Mouse (Mus musculus): ENCODE data around the gene Pold4.

Gene Pold4

GRCm38 (mm10) chr19:4204889-4205288, 26.8 kb upstream of the Pold4 start:
- DNase-seq = no peak

GRCm38 (mm10) chr19:4206971-4207370, 24.7 kb upstream of the Pold4 start:
- DNase-seq = peak; percentile 70 to 75

- no peak for DNase-seq
Observed at GRCm38 (mm10) chr19:4208563-4208962, 23.1 kb upstream of the Pold4 start.

GRCm38 (mm10) chr19:4211891-4212588, 19.7 kb upstream of the Pold4 start:
- no peak for DNase-seq

- DNase-seq = no peak
Observed at GRCm38 (mm10) chr19:4213524-4213974, 18.1 kb upstream of the Pold4 start.

GRCm38 (mm10) chr19:4214071-4214770, 17.5 kb upstream of the Pold4 start, which contains the start of the genes Clcf1 and AC109138.7:
Gene Clcf1, plus strand, starts transcription at chr19:4214238.
Gene AC109138.7, plus strand, starts transcription at chr19:4214357.
- DNase-seq = no peak

- DNase-seq = no peak
Observed at GRCm38 (mm10) chr19:4214771-4215450, 16.8 kb upstream of the Pold4 start.

- no peak for DNase-seq
Observed at GRCm38 (mm10) chr19:4215451-4215840, 16.3 kb upstream of the Pold4 start.

- peak; percentile 59 to 72 for DNase-seq
Observed at GRCm38 (mm10) chr19:4216041-4216685, 15.5 kb upstream of the Pold4 start.

- no peak for DNase-seq
Observed at GRCm38 (mm10) chr19:4217140-4217539, 14.6 kb upstream of the Pold4 start.

- DNase-seq = no peak
Observed at GRCm38 (mm10) chr19:4217855-4218254, 13.8 kb upstream of the Pold4 start.

GRCm38 (mm10) chr19:4218293-4218692, 13.4 kb upstream of the Pold4 start:
- no peak for DNase-seq

- no peak for DNase-seq
Observed at GRCm38 (mm10) chr19:4218784-4219183, 12.9 kb upstream of the Pold4 start.

GRCm38 (mm10) chr19:4219943-4220342, 11.8 kb upstream of the Pold4 start:
- DNase-seq = peak in 1 of 2 experiments; percentile 2

GRCm38 (mm10) chr19:4220416-4220815, 11.3 kb upstream of the Pold4 start:
- peak in 1 of 2 experiments; percentile 9 for DNase-seq

- no peak for DNase-seq
Observed at GRCm38 (mm10) chr19:4220957-4221743, 10.5 kb upstream of the Pold4 start.

- DNase-seq = no peak
Observed at GRCm38 (mm10) chr19:4222165-4222564, 9.5 kb upstream of the Pold4 start.

- DNase-seq = no peak
Observed at GRCm38 (mm10) chr19:4226779-4227178, 4.9 kb upstream of the Pold4 start.

- DNase-seq = no peak
Observed at GRCm38 (mm10) chr19:4227446-4227845, 4.3 kb upstream of the Pold4 start.

GRCm38 (mm10) chr19:4227894-4228678, 3.6 kb upstream of the Pold4 start:
- DNase-seq = peak; percentile 77 to 79

GRCm38 (mm10) chr19:4228891-4229290, 2.8 kb upstream of the Pold4 start:
- DNase-seq = no peak

Measured in cerebellum, adult 18-20 months (tissue).